Mouse (Mus musculus) cerebellum, adult 11 months (tissue): ENCODE data around the gene Ttc21a.
A peak's percentile ranks its signal among the peaks of the same experiment; 100 is the strongest.

Experiments used
- DNase-seq: peaks from one replicate; pipeline ENCODE4 v3.0.0; 2022

The Ttc21a gene

GRCm38 (mm10) chr9:119976704-119977556 is 39.5 kb downstream of the Ttc21a start:
- no peak for DNase-seq

GRCm38 (mm10) chr9:119977557-119978060 is 40.2 kb downstream of the Ttc21a start:
- DNase-seq = no peak

- DNase-seq = no peak
Observed at GRCm38 (mm10) chr9:119978151-119978810, 40.9 kb downstream of the Ttc21a start.

- DNase-seq = no peak
Observed at GRCm38 (mm10) chr9:119978811-119979441, 41.5 kb downstream of the Ttc21a start.

GRCm38 (mm10) chr9:119979749-119980148 is 42.3 kb downstream of the Ttc21a start:
- no peak for DNase-seq

GRCm38 (mm10) chr9:119980770-119981182 is 43.4 kb downstream of the Ttc21a start:
- no peak for DNase-seq

- no peak for DNase-seq
Observed at GRCm38 (mm10) chr9:119981183-119982179, 44.1 kb downstream of the Ttc21a start.

GRCm38 (mm10) chr9:119982241-119982811 is 44.9 kb downstream of the Ttc21a start:
- peak; percentile 54 for DNase-seq

- DNase-seq = peak; percentile 44
Observed at GRCm38 (mm10) chr9:119982956-119983551, 45.6 kb downstream of the Ttc21a start.

- DNase-seq = peak; percentile 81
Observed at GRCm38 (mm10) chr9:119983585-119984535, 46.5 kb downstream of the Ttc21a start.

- no peak for DNase-seq
Observed at GRCm38 (mm10) chr9:119984536-119985011, 47.2 kb downstream of the Ttc21a start, which contains the start of gene Csrnp1. TSS of gene Csrnp1 (minus strand) at chr9:119984658.

GRCm38 (mm10) chr9:119985881-119986574 is 48.6 kb downstream of the Ttc21a start:
- DNase-seq = no peak

GRCm38 (mm10) chr9:119988304-119988703 is 50.9 kb downstream of the Ttc21a start:
- DNase-seq = no peak

GRCm38 (mm10) chr9:119991310-119991709 is 53.9 kb downstream of the Ttc21a start:
- no peak for DNase-seq

- DNase-seq = no peak
Observed at GRCm38 (mm10) chr9:119993092-119993844, 55.9 kb downstream of the Ttc21a start.

- no peak for DNase-seq
Observed at GRCm38 (mm10) chr9:119994207-119994606, 56.8 kb downstream of the Ttc21a start.

GRCm38 (mm10) chr9:119996080-119996479 is 58.7 kb downstream of the Ttc21a start:
- DNase-seq = no peak

GRCm38 (mm10) chr9:119998776-119999175 is 61.4 kb downstream of the Ttc21a start:
- DNase-seq = no peak
